Mouse (Mus musculus) liver, embryonic 13.5 days (tissue): ENCODE measurements around the gene Pdzrn3. TPM values are rescaled to one million over a fixed set of nuclear protein-coding genes. Genes with fewer than 3 reads are reported as not detected.

Experiments
- ATAC-seq: fragments of 200-750 bp; cut with Nextera tagmentation; 2 replicates; pipeline ENCODE4 v1.8.0; 2017; ENCODE audit warnings: low read depth, mild to moderate bottlenecking, moderate number of reproducible peaks, moderate library complexity
- DNase-seq: peaks from one replicate; pipeline ENCODE4 v3.0.0; 2022
- H3K27ac ChIP-seq: fragments of 300-500 bp; sonication (generic); 2 replicates; pipeline ENCODE4 v1.5.1; 2015; ENCODE audit warnings: moderate library complexity, mild to moderate bottlenecking, inconsistent platforms
- H3K27me3 ChIP-seq: fragments of 300-500 bp; sonication (generic); 2 replicates; pipeline ENCODE4 v1.6.1; 2015; ENCODE audit warnings: mild to moderate bottlenecking, inconsistent platforms
- H3K36me3 ChIP-seq: fragments of 300-500 bp; sonication (generic); 2 replicates; pipeline ENCODE4 v1.6.1; 2015; ENCODE audit warnings: mild to moderate bottlenecking, inconsistent platforms
- H3K4me1 ChIP-seq: fragments of 300-500 bp; sonication (generic); replicated peaks from 2 replicates; pipeline ENCODE4 v1.6.1; 2015; ENCODE audit warnings: inconsistent platforms
- H3K4me2 ChIP-seq: fragments of 300-500 bp; sonication (generic); 2 replicates; pipeline ENCODE4 v1.6.1; 2015; ENCODE audit warnings: inconsistent platforms, mild to moderate bottlenecking, moderate library complexity
- H3K4me3 ChIP-seq: fragments of 300-500 bp; sonication (generic); replicated peaks from 2 replicates; pipeline ENCODE4 v1.5.1; 2015; ENCODE audit warnings: mild to moderate bottlenecking, inconsistent platforms
- H3K9ac ChIP-seq: fragments of 300-500 bp; sonication (generic); 2 replicates; pipeline ENCODE4 v1.6.1; 2015; ENCODE audit warnings: mild to moderate bottlenecking, inconsistent platforms
- H3K9me3 ChIP-seq: fragments of 300-500 bp; sonication (generic); replicated peaks from 2 replicates; pipeline ENCODE4 v1.6.1; 2016; ENCODE audit warnings: inconsistent platforms
- WGBS: fragments of 180-500 bp; shearing (Covaris S2); methylation state at CpG from one replicate; pipeline ENCODE4 v1.1.7; 2015; ENCODE audit not compliant: insufficient replicate concordance; 5-methylcytosine and 5-hydroxymethylcytosine counted together
- polyA plus RNA-seq: library from polyadenylated mRNA; unstranded; fragments of >200 nt; fragmentation: Nextera tagmentation; extraction: Ambion mirVana; gene quantifications from 2 replicates; pipeline ENCODE4 v1.2.1, GENCODE M21; 2015

Pdzrn3 gene
- 0.36 and 0.44 TPM in 2 replicates for polyA plus RNA-seq

DNA sequence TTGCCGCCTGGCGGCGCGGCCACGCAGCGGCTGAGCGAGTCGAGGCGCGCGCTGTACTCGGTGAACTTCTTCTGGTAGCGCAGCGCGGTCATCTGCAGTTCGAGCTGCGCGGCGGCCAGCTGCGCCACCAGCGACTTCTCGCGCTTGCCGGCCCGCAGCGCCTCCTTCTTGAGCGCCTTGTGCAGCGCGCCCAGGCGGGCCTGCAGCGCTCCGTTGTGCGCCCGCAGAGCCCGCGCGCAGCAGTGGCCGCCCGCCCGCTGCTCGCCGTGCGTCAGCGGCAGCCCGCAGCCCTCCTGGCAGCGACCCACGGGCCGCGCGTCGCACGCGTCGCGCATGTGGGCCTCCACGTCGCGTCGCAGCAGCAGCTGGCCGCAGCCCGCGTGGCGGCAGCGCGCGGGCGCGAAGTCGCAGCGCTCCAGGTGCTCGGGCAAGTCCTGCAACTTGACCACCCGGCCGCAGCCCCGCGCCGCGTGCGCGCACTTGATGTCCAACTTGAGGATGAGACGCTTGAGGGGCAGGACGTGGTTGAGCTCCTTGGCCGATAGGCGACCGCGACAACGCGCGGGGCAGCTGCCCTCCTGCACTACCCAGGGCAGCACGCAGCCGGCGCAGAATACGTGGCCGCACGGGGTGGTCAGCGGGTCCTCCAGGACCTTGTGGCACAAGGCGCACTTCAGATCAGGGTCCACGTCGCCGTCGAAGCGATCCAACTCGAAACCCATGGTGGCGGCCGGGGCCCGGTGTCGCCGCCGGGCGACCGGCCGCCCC is at the start of gene Pdzrn3:
Pdzrn3 (minus strand) TSS at position 731 of the 768 bp plus-strand sequence.
- H3K4me3 ChIP-seq: peak within 1 kb of the TSS; percentile 52
- WGBS: 1% methylated on average over 87 of the region's 111 CpGs
- DNase-seq: no peak
- 0 out of 2 replicates have a peak, but pooled peaks cover 4% of the 10 kb centered on the region for H3K4me1 ChIP-seq
- H3K36me3 ChIP-seq: no peaks in the 10 kb centered on the region
- H3K4me2 ChIP-seq: peak within 1 kb of the TSS; percentile 60
- peak within 1 kb of the TSS; percentile 43 for H3K27ac ChIP-seq
- ATAC-seq: peak; percentile 40
- no peaks in the 10 kb centered on the region for H3K9me3 ChIP-seq
- H3K27me3 ChIP-seq: peaks cover 44% of the 10 kb centered on the region
- peak within 1 kb of the TSS; percentile 47; the same call in 1 of the 2 replicates for H3K9ac ChIP-seq

- no peak for ATAC-seq
- Histone ChIP-seq H3K4me2 (no peak overlapping the region), H3K36me3 (no peaks in the 10 kb centered on the region), H3K4me1 (no peaks in the 10 kb centered on the region), H3K9ac (no peak overlapping the region), H3K4me3 (no peak overlapping the region), H3K9me3 (no peaks in the 10 kb centered on the region), H3K27ac (no peak overlapping the region), H3K27me3 (no peaks in the 10 kb centered on the region)
- 78% methylated on average over 3 of the region's 3 CpGs for WGBS
- DNase-seq: no peak
Measured at GRCm38 (mm10) chr6:101427296-101427695, 49.6 kb upstream of the Pdzrn3 start.

DNA sequence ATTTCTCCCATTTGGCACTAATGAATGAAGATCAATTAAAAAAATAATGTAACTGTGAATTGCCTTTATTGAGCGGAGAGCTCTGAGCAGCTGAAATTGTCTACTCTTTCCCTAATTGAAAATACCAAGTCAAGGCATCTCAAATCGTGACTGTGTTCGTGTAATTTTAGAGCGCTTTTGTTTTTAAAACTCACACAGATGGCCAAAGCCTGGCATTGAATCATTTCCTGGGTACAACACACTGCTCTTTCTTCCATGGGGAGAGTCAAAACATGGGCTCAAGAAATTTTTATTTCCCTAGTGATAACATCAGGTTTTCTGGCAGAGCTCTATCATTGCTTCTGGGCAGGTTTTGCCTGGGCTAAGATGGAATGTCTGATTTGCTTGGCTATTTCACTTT is 48.6 kb upstream of the Pdzrn3 start:
- Histone ChIP-seq H3K27me3 (no peaks in the 10 kb centered on the region), H3K36me3 (no peaks in the 10 kb centered on the region), H3K27ac (no peak overlapping the region), H3K9ac (no peak overlapping the region), H3K4me3 (no peak overlapping the region), H3K9me3 (no peaks in the 10 kb centered on the region), H3K4me1 (no peaks in the 10 kb centered on the region), H3K4me2 (no peak overlapping the region)
- 72% methylated on average over 4 of the region's 4 CpGs for WGBS
- DNase-seq (no peak), ATAC-seq (no peak)

DNA sequence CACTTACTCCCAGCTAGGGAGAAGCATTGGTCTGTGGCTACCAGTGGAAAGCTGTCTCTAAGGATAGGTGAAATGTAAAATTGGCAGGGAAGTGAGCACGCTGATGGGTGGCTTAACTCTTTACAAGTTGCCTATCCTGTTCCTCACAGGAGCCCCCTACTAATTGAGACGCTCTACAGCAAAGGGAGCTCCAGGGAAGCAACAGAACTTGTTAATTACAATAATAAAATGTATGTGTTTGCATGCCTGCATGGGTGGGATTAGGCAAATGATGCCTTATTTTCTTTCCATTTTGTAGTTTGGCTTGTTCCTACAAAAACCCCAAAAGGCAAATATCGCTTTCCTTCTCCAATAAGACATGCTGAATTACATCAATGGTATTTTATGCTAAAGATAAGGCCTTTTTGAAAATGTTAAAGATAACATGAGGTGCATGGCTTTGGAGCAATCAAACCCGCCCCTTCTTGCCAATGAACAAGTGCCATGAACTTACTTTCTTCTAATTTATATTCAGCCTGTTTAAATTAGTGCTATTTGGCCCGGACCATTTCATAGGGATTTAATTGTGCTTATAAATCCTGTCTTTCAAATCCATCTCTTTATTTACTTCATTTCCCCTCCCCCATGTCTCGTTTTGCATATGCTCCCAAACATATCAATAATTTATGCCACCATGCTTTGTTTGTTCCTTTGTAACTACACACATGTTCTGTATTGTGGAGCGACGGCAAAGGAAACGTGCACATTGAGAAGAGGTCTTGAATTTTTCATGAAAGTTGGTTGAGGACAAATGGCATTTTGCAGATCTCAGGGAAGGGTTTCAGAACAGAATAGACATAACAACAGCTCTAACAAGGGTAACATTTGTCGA is 44.6 kb upstream of the Pdzrn3 start:
- no peaks in the 10 kb centered on the region for H3K27me3 ChIP-seq
- H3K36me3 ChIP-seq: no peaks in the 10 kb centered on the region
- H3K4me2 ChIP-seq: no peak overlapping the region
- ATAC-seq (no peak), DNase-seq (no peak)
- WGBS: 62% methylated on average over 10 of the region's 10 CpGs
- no peaks in the 10 kb centered on the region for H3K9me3 ChIP-seq
- H3K4me1 ChIP-seq: no peaks in the 10 kb centered on the region
- H3K27ac ChIP-seq: no peak overlapping the region
- H3K4me3 ChIP-seq: no peak overlapping the region
- no peak overlapping the region for H3K9ac ChIP-seq

GRCm38 (mm10) chr6:101418213-101418612 is 40.5 kb upstream of the Pdzrn3 start:
- H3K4me2 ChIP-seq: no peak overlapping the region
- H3K4me1 ChIP-seq: no peaks in the 10 kb centered on the region
- no peak for DNase-seq
- H3K9me3 ChIP-seq: no peaks in the 10 kb centered on the region
- no peak for ATAC-seq
- no peak overlapping the region for H3K4me3 ChIP-seq
- no peaks in the 10 kb centered on the region for H3K27me3 ChIP-seq
- no peak overlapping the region for H3K9ac ChIP-seq
- WGBS: 64% methylated on average over 5 of the region's 5 CpGs
- H3K36me3 ChIP-seq: no peaks in the 10 kb centered on the region
- no peak overlapping the region for H3K27ac ChIP-seq

GRCm38 (mm10) chr6:101411701-101412100 is 34.0 kb upstream of the Pdzrn3 start:
- 47% methylated on average over 1 of the region's 1 CpGs for WGBS
- H3K27me3 ChIP-seq: no peaks in the 10 kb centered on the region
- no peak for ATAC-seq

GRCm38 (mm10) chr6:101411064-101411463 is 33.4 kb upstream of the Pdzrn3 start:
- no peak overlapping the region for H3K27ac ChIP-seq
- no peaks in the 10 kb centered on the region for H3K9me3 ChIP-seq
- DNase-seq (no peak), ATAC-seq (no peak)
- no peaks in the 10 kb centered on the region for H3K36me3 ChIP-seq
- no peak overlapping the region for H3K9ac ChIP-seq
- H3K4me1 ChIP-seq: no peaks in the 10 kb centered on the region
- H3K4me2 ChIP-seq: no peak overlapping the region
- no peaks in the 10 kb centered on the region for H3K27me3 ChIP-seq
- WGBS: 40% methylated on average over 2 of the region's 2 CpGs
- H3K4me3 ChIP-seq: no peak overlapping the region

More at GRCm38 (mm10) chr6:101411701-101412100, 34.0 kb upstream of the Pdzrn3 start:
- H3K4me2 ChIP-seq: no peak overlapping the region
- H3K9me3 ChIP-seq: no peaks in the 10 kb centered on the region
- no peaks in the 10 kb centered on the region for H3K4me1 ChIP-seq
- H3K9ac ChIP-seq: no peak overlapping the region
- H3K27ac ChIP-seq: no peak overlapping the region
- no peaks in the 10 kb centered on the region for H3K36me3 ChIP-seq
- DNase-seq: no peak
- no peak overlapping the region for H3K4me3 ChIP-seq

DNA sequence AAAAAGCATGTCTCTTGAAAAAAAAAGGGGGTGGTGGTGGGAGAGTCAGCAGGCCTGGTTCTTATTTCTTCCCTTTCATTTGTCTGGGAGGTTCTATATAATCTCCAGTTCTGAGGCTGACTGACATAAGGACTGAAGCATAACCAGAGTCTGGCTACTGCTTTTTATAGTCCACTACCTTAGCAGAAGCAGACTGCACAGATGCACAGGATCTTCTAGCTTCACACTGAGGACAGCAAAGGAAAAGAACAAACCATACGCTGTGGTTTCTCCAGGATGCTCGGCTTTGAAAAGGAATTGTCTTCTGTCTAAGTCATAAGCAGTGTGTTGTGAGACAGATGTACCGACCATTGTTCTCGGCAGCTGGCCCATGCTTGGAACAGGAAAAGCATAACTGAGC is 19.0 kb upstream of the Pdzrn3 start:
- WGBS: 46% methylated on average over 4 of the region's 4 CpGs
- H3K36me3 ChIP-seq: no peaks in the 10 kb centered on the region
- no peaks in the 10 kb centered on the region for H3K9me3 ChIP-seq
- no peaks in the 10 kb centered on the region for H3K4me1 ChIP-seq
- no peak overlapping the region for H3K27ac ChIP-seq
- ATAC-seq: no peak
- H3K27me3 ChIP-seq: no peaks in the 10 kb centered on the region
- no peak overlapping the region for H3K4me3 ChIP-seq
- H3K9ac ChIP-seq: no peak overlapping the region
- DNase-seq: no peak
- no peak overlapping the region for H3K4me2 ChIP-seq

- ATAC-seq (no peak), DNase-seq (no peak)
- Histone ChIP-seq H3K4me1 (no peaks in the 10 kb centered on the region), H3K27me3 (no peaks in the 10 kb centered on the region), H3K9ac (no peak overlapping the region), H3K27ac (no peak overlapping the region), H3K4me2 (no peak overlapping the region), H3K9me3 (no peaks in the 10 kb centered on the region), H3K36me3 (no peaks in the 10 kb centered on the region), H3K4me3 (no peak overlapping the region)
- 73% methylated on average over 6 of the region's 6 CpGs for WGBS
Measured at GRCm38 (mm10) chr6:101395908-101396307, 18.2 kb upstream of the Pdzrn3 start.

DNA sequence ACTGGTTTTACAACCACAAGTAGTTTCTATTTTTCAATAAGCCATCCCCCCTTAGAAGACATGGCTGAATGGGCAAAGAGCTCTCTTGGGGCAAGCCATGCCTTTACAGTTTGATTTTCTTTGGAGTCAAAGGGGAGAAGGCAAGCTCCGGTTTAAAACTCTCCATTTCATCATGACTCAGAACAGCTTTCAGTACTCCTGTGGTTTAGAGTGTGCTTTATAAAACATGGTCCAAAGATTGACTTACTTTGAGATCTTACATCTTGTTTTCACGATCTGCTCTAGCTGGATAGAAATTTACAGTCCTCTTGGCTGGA is 15.1 kb upstream of the Pdzrn3 start:
- Histone ChIP-seq H3K27ac (no peak overlapping the region), H3K4me1 (no peaks in the 10 kb centered on the region), H3K9ac (no peak overlapping the region), H3K4me3 (no peak overlapping the region), H3K9me3 (no peaks in the 10 kb centered on the region), H3K36me3 (no peaks in the 10 kb centered on the region), H3K4me2 (no peak overlapping the region), H3K27me3 (no peaks in the 10 kb centered on the region)
- WGBS: 64% methylated on average over 2 of the region's 2 CpGs
- ATAC-seq (no peak), DNase-seq (no peak)

GRCm38 (mm10) chr6:101392107-101392800 is 14.6 kb upstream of the Pdzrn3 start:
- ATAC-seq (no peak), DNase-seq (no peak)
- Histone ChIP-seq H3K36me3 (no peaks in the 10 kb centered on the region), H3K27ac (no peak overlapping the region), H3K4me2 (no peak overlapping the region), H3K9me3 (no peaks in the 10 kb centered on the region), H3K9ac (no peak overlapping the region), H3K4me1 (no peaks in the 10 kb centered on the region), H3K27me3 (no peaks in the 10 kb centered on the region), H3K4me3 (no peak overlapping the region)
- 68% methylated on average over 8 of the region's 8 CpGs for WGBS
